Mouse (Mus musculus) heart, adult 2 months (tissue): Measurements from ENCODE around the gene Hmces. TPM values are rescaled to one million over a fixed set of nuclear protein-coding genes. Genes with fewer than 3 reads are reported as not detected.

Experiments used
- DNase-seq, 2 experiments: peaks; one replicate each; pipeline ENCODE4 v3.0.0; 2021
- H3K27ac ChIP-seq: fragments of 200-600 bp; 2 replicates; pipeline ENCODE4 v1.8.1; 2022
- H3K27me3 ChIP-seq: fragments of 200-500 bp; 2 replicates; pipeline ENCODE4 v1.6.1; 2012; ENCODE audit warnings: mild to moderate bottlenecking, low read length, inconsistent platforms, mixed read lengths; ENCODE audit not compliant: control insufficient read depth, insufficient read depth
- H3K36me3 ChIP-seq: fragments of 200-500 bp; 2 replicates; pipeline ENCODE4 v1.6.1; 2012; ENCODE audit warnings: low read length, inconsistent platforms; ENCODE audit not compliant: control insufficient read depth, insufficient read depth
- H3K4me1 ChIP-seq: fragments of 200-500 bp; 2 replicates; pipeline ENCODE4 v1.6.1; 2011; ENCODE audit warnings: low read length; ENCODE audit not compliant: control insufficient read depth, insufficient read depth
- H3K4me3 ChIP-seq: fragments of 200-600 bp; 2 replicates; pipeline ENCODE4 v1.8.1; 2022
- H3K79me2 ChIP-seq: fragments of 200-500 bp; replicated peaks from 2 replicates; pipeline ENCODE4 v1.6.1; 2012; ENCODE audit warnings: mild to moderate bottlenecking, inconsistent platforms, low read length, moderate library complexity, mixed read lengths; ENCODE audit not compliant: control insufficient read depth, insufficient read depth
- H3K9ac ChIP-seq: fragments of 200-500 bp; 2 replicates; pipeline ENCODE4 v1.6.1; 2012; ENCODE audit warnings: low read depth, mild to moderate bottlenecking, control low read depth, inconsistent platforms, low read length, mixed read lengths
- CTCF ChIP-seq: fragments of 200-600 bp; IDR thresholded peaks from 2 replicates; pipeline ENCODE4 v1.8.1; 2022; ENCODE audit warnings: antibody characterized with exemption, mild to moderate bottlenecking, moderate library complexity
- EP300 ChIP-seq: fragments of 200-500 bp; IDR thresholded peaks from 2 replicates; pipeline ENCODE4 v1.6.1; 2011; ENCODE audit warnings: low read depth, low read length, control low read depth; ENCODE audit not compliant: insufficient read depth
- POLR2A ChIP-seq: fragments of 200-500 bp; IDR thresholded peaks from 2 replicates; pipeline ENCODE4 v1.6.1; 2011; ENCODE audit warnings: mild to moderate bottlenecking, low read depth, low read length, control low read depth; ENCODE audit not compliant: insufficient read depth
- WGBS: fragments of 180-500 bp; shearing (Covaris S2); methylation state at CpG from one replicate; pipeline ENCODE4 v1.1.7; 2018; 5-methylcytosine and 5-hydroxymethylcytosine counted together
- intact Hi-C: fragments of 180-260 bp; cut with DNase I; formaldehyde crosslinking; loops from one replicate; pipeline ENCODE4 v1.15.1; 2025
- microRNA-seq, 2 experiments: library from miRNA; unstranded; fragments of <30 nt; microRNA quantifications; one replicate each; pipeline ENCODE4 v1.2.0; 2021
- polyA plus RNA-seq: library from polyadenylated mRNA; depleted of rRNA; stranded (reverse); fragments of >200 nt; gene quantifications from 2 replicates; pipeline ENCODE4 v1.2.3, GENCODE M21; 2012; rRNA removed
- total RNA-seq, 2 experiments: library from RNA; stranded (reverse); gene quantifications; 2 replicates each; pipeline ENCODE4 v1.2.3; 2021

Gene Hmces
- total and polyA plus RNA-seq, 3 experiments, result 8.2 to 9.1 (median 8.3) TPM

DNA sequence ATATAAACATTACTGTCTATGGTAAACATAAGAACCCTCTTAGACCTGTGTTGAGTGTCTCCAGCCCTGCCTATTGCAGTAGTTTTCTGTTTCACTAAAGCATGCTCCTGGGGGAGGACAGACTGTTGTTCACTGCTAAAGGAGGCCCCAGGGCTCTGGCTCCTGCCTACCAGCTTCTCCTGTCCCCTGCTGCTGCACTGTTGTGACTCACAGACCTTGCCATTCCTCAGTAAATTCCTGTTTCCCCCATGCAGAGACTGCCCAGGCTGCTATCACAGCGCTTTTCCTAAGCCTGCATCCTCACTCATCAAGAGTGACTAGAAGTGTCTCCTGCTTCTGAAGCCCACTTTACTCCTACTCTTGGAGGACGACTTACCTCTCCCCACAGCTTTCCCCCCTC lies 56.3 kb downstream of the Hmces start:
- TF ChIP-seq CTCF, result no peak
- TF ChIP-seq POLR2A, result no peak
- TF ChIP-seq EP300, result no peak
- Histone ChIP-seq H3K27me3 (no peaks in the 10 kb centered on the region), H3K9ac (no peak overlapping the region), H3K79me2 (no peaks in the 10 kb centered on the region), H3K36me3 (no peaks in the 10 kb centered on the region), H3K4me3 (no peak overlapping the region), H3K4me1 (no peaks in the 10 kb centered on the region), H3K27ac (no peak overlapping the region)
- no peak for DNase-seq
- intact Hi-C loops, result no loop called here
- WGBS, result 13% methylated on average over 2 of the region's 2 CpGs

DNA sequence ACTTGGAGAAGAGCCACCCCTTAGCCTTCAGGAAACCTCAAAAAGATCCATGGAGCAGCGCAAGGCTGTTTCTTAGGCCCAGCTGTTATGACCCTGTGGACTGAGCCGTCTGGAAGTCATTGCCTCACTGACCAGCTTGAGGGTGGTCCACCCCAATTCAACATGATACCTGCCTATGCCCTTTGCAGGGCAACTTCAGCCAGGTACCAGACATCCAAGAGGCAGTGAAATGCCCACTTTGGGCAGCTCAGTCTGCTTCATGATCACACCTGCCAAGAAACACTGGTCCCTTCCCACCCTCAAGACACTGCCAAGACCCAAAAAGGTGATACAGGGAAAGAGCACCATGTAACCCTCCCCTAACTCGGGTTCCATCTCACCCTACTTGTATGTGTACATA lies 66.0 kb downstream of the Hmces start:
- 92% methylated on average over 3 of the region's 3 CpGs for WGBS
- intact Hi-C loops, result no loop called here
- no peak for TF ChIP-seq EP300
- no peak for TF ChIP-seq POLR2A
- no peak for TF ChIP-seq CTCF
- Histone ChIP-seq H3K27ac (no peak overlapping the region), H3K9ac (no peak overlapping the region), H3K36me3 (no peaks in the 10 kb centered on the region), H3K4me1 (no peaks in the 10 kb centered on the region), H3K27me3 (peaks cover 2% of the 10 kb centered on the region; the same call in 1 of the 2 replicates), H3K4me3 (no peak overlapping the region), H3K79me2 (no peaks in the 10 kb centered on the region)
- DNase-seq, result no peak

DNA sequence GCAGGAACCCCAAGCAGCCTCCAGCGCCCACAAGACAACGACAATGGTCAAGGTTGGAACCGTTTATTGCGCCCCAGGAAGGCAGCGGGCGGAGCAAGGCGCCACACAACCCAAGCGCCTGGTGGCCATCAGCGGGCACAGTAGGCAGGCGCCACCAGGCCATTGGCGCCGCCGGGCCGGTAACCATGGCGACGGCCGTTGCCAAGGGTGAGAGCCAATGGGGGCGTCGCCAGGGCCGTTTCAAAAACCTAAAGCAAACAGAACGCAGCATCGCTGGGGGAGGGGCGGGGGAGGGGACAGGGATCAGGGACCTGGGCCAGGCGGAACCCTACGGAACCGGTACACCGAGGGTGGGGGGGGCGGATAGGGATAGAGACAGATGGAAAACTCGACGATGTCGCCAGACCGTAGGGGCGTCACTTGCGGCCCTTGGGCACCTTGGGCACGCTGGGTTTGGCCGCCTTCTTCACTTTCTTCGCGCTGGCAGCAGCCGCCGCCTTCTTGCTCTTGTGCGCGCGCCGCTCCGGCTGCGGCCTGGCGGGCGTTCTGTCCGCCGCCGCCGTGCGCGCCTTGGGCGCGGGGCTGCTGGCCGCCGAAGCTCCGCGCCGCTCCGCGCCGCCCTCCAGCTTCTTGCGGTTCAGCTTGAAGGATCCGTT lies 66.8 kb downstream of the Hmces start:
- H3K27me3 ChIP-seq, result peaks cover 2% of the 10 kb centered on the region; the same call in 1 of the 2 replicates
- WGBS, result 2% methylated on average over 65 of the region's 66 CpGs
- TF ChIP-seq POLR2A, result no peak
- peak; percentile 16; the same call in 1 of the 2 replicates for TF ChIP-seq CTCF
- TF ChIP-seq EP300, result no peak
- H3K9ac ChIP-seq, result peak overlapping the region; percentile 30
- H3K4me1 ChIP-seq, result no peaks in the 10 kb centered on the region
- H3K79me2 ChIP-seq, result no peaks in the 10 kb centered on the region
- peak overlapping the region; percentile 54 for H3K4me3 ChIP-seq
- H3K36me3 ChIP-seq, result no peaks in the 10 kb centered on the region
- DNase-seq, result peak; percentile 39 to 41
- no peak overlapping the region for H3K27ac ChIP-seq
- intact Hi-C loops, result no loop called here

DNA sequence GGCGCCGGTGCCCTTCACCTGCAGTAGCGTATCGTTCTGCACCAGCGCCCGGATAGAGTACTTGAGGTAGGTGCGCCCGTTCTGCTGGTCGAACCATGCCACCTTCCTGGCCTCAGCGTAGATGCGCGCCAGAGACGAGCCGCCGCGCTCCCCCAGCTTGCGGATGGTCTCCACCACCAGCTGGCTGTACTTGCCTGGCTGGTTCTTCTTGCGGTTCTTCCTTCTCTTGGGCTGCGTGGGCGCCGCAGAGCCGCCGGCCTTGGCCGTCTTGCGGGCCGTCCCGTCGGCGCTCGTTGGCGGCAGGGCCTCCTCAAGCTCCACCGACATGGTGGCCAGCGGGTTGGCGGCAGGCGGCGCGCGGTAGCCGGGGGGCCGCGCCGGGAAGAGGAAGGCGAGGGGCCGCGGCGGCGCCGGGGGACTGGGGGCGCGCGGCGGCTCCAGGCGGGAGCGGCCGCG lies 67.3 kb downstream of the Hmces start:
- under 1% methylated on average over 55 of the region's 56 CpGs for WGBS
- Histone ChIP-seq H3K36me3 (no peaks in the 10 kb centered on the region), H3K9ac (peak overlapping the region; percentile 30), H3K79me2 (no peaks in the 10 kb centered on the region), H3K4me1 (no peaks in the 10 kb centered on the region), H3K4me3 (peak overlapping the region; percentile 54), H3K27me3 (peaks cover 2% of the 10 kb centered on the region; the same call in 1 of the 2 replicates), H3K27ac (no peak overlapping the region)
- DNase-seq, result peak; percentile 19 to 45
- intact Hi-C loops, result no loop called here
- TF ChIP-seq EP300 (no peak), CTCF (no peak), POLR2A (no peak)

DNA sequence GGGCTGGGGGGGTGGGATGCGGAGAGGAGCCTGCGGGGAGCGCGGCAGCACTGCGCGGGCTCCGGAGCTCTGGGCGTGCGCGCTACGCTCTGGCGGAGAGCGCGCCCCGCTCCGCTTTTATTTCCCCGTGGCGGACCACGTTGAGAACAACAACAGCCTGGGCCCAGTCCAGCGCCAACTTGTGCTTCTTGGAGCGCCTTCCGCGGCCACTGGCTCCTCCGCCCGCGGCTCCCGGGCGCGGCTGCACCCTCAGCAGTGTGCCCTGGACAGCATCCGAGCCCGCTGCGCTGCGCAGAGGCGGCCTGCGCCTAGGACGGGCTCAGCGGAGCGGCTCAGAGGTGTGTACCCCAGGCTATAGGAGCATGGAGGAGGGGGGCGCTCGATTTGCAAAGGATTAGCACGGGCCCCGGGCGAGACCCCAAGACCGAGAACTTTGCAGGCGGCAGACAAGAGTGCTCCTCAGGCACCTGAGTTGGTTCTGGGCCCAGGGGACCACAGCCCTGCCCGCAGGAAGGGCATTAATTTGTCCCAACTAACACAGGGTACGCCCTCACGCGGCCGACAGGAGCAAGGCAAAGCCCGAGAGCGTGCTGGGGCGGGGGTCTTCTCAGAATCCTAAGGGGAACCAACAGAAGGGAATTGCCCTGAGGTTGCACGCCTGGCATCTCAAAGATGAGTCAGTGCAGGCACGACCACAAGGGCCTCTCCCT lies 68.0 kb downstream of the Hmces start, which contains the start of gene H1fx:
Gene H1fx, minus strand, starts transcription at position 91 of the 710 bp plus-strand sequence.
- WGBS, result 3% methylated on average over 53 of the region's 55 CpGs
- peak; percentile 24; the same call in 1 of the 2 replicates for TF ChIP-seq CTCF
- peak; percentile 41; the same call in 1 of the 2 replicates for TF ChIP-seq POLR2A
- no peak for TF ChIP-seq EP300
- DNase-seq, result peak; percentile 63 to 66
- Histone ChIP-seq H3K27me3 (peaks cover 2% of the 10 kb centered on the region; the same call in 1 of the 2 replicates), H3K79me2 (no peaks in the 10 kb centered on the region), H3K27ac (no peak within 1 kb of the TSS), H3K4me3 (peak within 1 kb of the TSS; percentile 54), H3K9ac (peak within 1 kb of the TSS; percentile 72), H3K4me1 (no peaks in the 10 kb centered on the region), H3K36me3 (no peaks in the 10 kb centered on the region)
- intact Hi-C loops, result no loop called here

DNA sequence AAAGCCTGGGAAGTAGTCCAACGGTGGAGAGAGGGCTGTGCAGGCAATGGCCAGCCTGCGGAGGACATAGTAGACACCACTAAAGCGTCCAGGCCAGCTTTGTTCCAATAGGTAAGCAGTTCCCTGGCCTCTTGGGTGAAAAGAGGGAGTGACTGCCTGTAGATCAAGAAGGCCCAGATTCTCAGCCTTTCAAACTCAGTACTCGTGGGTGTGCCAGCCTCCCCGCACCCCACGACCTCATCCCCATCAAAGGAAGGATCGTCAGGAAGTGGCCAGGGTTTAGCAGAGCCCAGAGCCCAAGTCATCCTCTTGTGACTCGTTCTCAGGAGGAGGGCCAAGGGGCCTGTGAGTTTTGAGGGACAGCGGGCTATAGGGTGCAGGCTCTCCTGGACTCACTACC lies 68.8 kb downstream of the Hmces start:
- H3K4me3 ChIP-seq, result no peak overlapping the region
- H3K79me2 ChIP-seq, result no peaks in the 10 kb centered on the region
- no peaks in the 10 kb centered on the region for H3K4me1 ChIP-seq
- DNase-seq, result no peak
- no peak overlapping the region for H3K27ac ChIP-seq
- TF ChIP-seq CTCF (no peak), EP300 (no peak)
- peaks cover 2% of the 10 kb centered on the region; the same call in 1 of the 2 replicates for H3K27me3 ChIP-seq
- 76% methylated on average over 9 of the region's 9 CpGs for WGBS
- no peaks in the 10 kb centered on the region for H3K36me3 ChIP-seq
- intact Hi-C loops, result no loop called here
- H3K9ac ChIP-seq, result no peak overlapping the region

Small RNA genes within 50 kb of the gene (microRNA-seq; reads per million reads assigned to microRNA genes)
- gene Gm47286, result 0 to 0.77 reads per million in 2 experiments

Other genes with a start within 250 kb of the Hmces start
- gene Aplf, start 241.7 kb upstream of the Hmces start, total RNA-seq, result 1 to 10 TPM; 2.1 to 2.6 TPM
- 1.4 and 2.1 TPM in 2 replicates for gene Aplf, start 241.7 kb upstream of the Hmces start, polyA plus RNA-seq
- gene Efcc1, start 183.1 kb upstream of the Hmces start, total RNA-seq, result 1 to 10 TPM in 1 of 2 experiments, under 1 TPM in 1; 0.86 to 1.2 TPM
- gene Efcc1, start 183.1 kb upstream of the Hmces start, polyA plus RNA-seq, result 1.3 and 2.5 TPM in 2 replicates
- gene Gp9, start 135.9 kb upstream of the Hmces start, total RNA-seq, result 1 to 10 TPM in 1 of 2 experiments, under 1 TPM in 1; 0.94 to 5.8 TPM
- gene Gp9, start 135.9 kb upstream of the Hmces start, polyA plus RNA-seq, result 2.6 and 9.9 TPM in 2 replicates
- 10 to 100 TPM; 11.1 to 11.6 TPM for gene Rab43, start 101.8 kb upstream of the Hmces start, total RNA-seq
- gene Rab43, start 101.8 kb upstream of the Hmces start, polyA plus RNA-seq, result 12.2 and 17.6 TPM in 2 replicates
- gene Gm45140, start 78.1 kb upstream of the Hmces start, total RNA-seq, result 1 to 10 TPM in 1 of 2 experiments, under 1 TPM in 1; 0.23 to 1.4 TPM
- gene Gm45140, start 78.1 kb upstream of the Hmces start, polyA plus RNA-seq, result 0.16 and 0.79 TPM in 2 replicates
- gene Isy1, start 75.1 kb upstream of the Hmces start, total RNA-seq, result 10 to 100 TPM; 22.3 to 22.8 TPM
- 7.3 and 15.1 TPM in 2 replicates for gene Isy1, start 75.1 kb upstream of the Hmces start, polyA plus RNA-seq
- gene Cnbp, start 62.8 kb upstream of the Hmces start, total RNA-seq, result 100 to 1,000 TPM; 303 to 355 TPM
- gene Cnbp, start 62.8 kb upstream of the Hmces start, polyA plus RNA-seq, result 201 and 451 TPM in 2 replicates
- 10 to 100 TPM; 40.3 to 41.0 TPM for gene Copg1, start 26.1 kb upstream of the Hmces start, total RNA-seq
- gene Copg1, start 26.1 kb upstream of the Hmces start, polyA plus RNA-seq, result 29.5 and 35.9 TPM in 2 replicates
- gene H1fx, start 67.7 kb downstream of the Hmces start, total RNA-seq, result 1 to 10 TPM; 1.5 to 1.7 TPM
- 0.82 and 1.4 TPM in 2 replicates for gene H1fx, start 67.7 kb downstream of the Hmces start, polyA plus RNA-seq
- 100 to 1,000 TPM; 271 to 299 TPM for gene Rab7, start 131.3 kb downstream of the Hmces start, total RNA-seq
- 212 and 344 TPM in 2 replicates for gene Rab7, start 131.3 kb downstream of the Hmces start, polyA plus RNA-seq
- gene Rpn1, start 170.5 kb downstream of the Hmces start, total RNA-seq, result 100 to 1,000 TPM; 107 to 114 TPM
- 67.7 and 131 TPM in 2 replicates for gene Rpn1, start 170.5 kb downstream of the Hmces start, polyA plus RNA-seq